Mouse (Mus musculus): ENCODE measurements around the gene Gcnt2. TPM values are rescaled to one million over a fixed set of nuclear protein-coding genes. Genes with fewer than 3 reads are reported as not detected.
"Not testable (repeated sequence)": the region's sequence is repeated elsewhere in the genome, so short reads cannot be mapped to it uniquely, and the experiment has no call there.

Gcnt2 gene
- polyA plus RNA-seq, 1 experiment from 2014 or later: 4.0 TPM

- Histone ChIP-seq H3K4me2 (ENCODE audit: low read length) (peak overlapping the region; percentile 93), H3K27me3 (ENCODE audit: control insufficient read depth, insufficient read depth, low read depth, low read length) (peaks cover 7% of the 10 kb centered on the region; the same call in 1 of the 2 replicates), H3K36me3 (ENCODE audit: control insufficient read depth, insufficient read depth, low read length) (no peaks in the 10 kb centered on the region), H3K9ac (ENCODE audit: low read depth, low read length) (peak overlapping the region; percentile 61), H3K4me3 (ENCODE audit: low read depth, low read length) (peak overlapping the region; percentile 44), H3K4me1 (ENCODE audit: control insufficient read depth, insufficient read depth, low read length) (peaks cover 11% of the 10 kb centered on the region; the same call in 1 of the 2 replicates), H3K27ac (ENCODE audit: low read length) (no peak overlapping the region), H3K9me3 (replicated peaks; ENCODE audit: control insufficient read depth, low read length, poor library complexity, severe bottlenecking) (no peaks in the 10 kb centered on the region)
- ATAC-seq: peak; percentile 84
- under 1% methylated on average over 38 of the region's 38 CpGs for WGBS
Measured at GRCm38 (mm10) chr13:40917161-40918091, 57.9 kb downstream of the Gcnt2 start.

- no peak overlapping the region for H3K27ac ChIP-seq (ENCODE audit: low read length)
- peaks cover 7% of the 10 kb centered on the region; the same call in 1 of the 2 replicates for H3K27me3 ChIP-seq (ENCODE audit: control insufficient read depth, insufficient read depth, low read depth, low read length)
- H3K4me1 ChIP-seq (ENCODE audit: control insufficient read depth, insufficient read depth, low read length): peaks cover 10% of the 10 kb centered on the region; the same call in 1 of the 2 replicates
- no peak overlapping the region for H3K4me3 ChIP-seq (ENCODE audit: low read depth, low read length)
- ATAC-seq: no peak
- 80% methylated on average over 8 of the region's 8 CpGs for WGBS
- no peaks in the 10 kb centered on the region for H3K9me3 ChIP-seq (replicated peaks; ENCODE audit: control insufficient read depth, low read length, poor library complexity, severe bottlenecking)
- no peak overlapping the region for H3K9ac ChIP-seq (ENCODE audit: low read depth, low read length)
- H3K36me3 ChIP-seq (ENCODE audit: control insufficient read depth, insufficient read depth, low read length): no peaks in the 10 kb centered on the region
- H3K4me2 ChIP-seq (ENCODE audit: low read length): no peak overlapping the region
Measured at GRCm38 (mm10) chr13:40921326-40922059, 61.9 kb downstream of the Gcnt2 start.

- no peak for ATAC-seq
- 79% methylated on average over 11 of the region's 11 CpGs for WGBS
- H3K9me3 ChIP-seq (replicated peaks; ENCODE audit: control insufficient read depth, low read length, poor library complexity, severe bottlenecking): no peaks in the 10 kb centered on the region
Measured at GRCm38 (mm10) chr13:40922311-40922877, 62.8 kb downstream of the Gcnt2 start.

GRCm38 (mm10) chr13:40923756-40924315, 64.3 kb downstream of the Gcnt2 start:
- WGBS: 74% methylated on average over 4 of the region's 4 CpGs
- Histone ChIP-seq H3K4me1 (ENCODE audit: control insufficient read depth, insufficient read depth, low read length) (no peaks in the 10 kb centered on the region), H3K4me2 (ENCODE audit: low read length) (no peak overlapping the region), H3K36me3 (ENCODE audit: control insufficient read depth, insufficient read depth, low read length) (no peaks in the 10 kb centered on the region), H3K9ac (ENCODE audit: low read depth, low read length) (no peak overlapping the region), H3K27me3 (ENCODE audit: control insufficient read depth, insufficient read depth, low read depth, low read length) (peaks cover 3% of the 10 kb centered on the region; the same call in 1 of the 2 replicates), H3K4me3 (ENCODE audit: low read depth, low read length) (no peak overlapping the region), H3K27ac (ENCODE audit: low read length) (no peak overlapping the region), H3K9me3 (replicated peaks; ENCODE audit: control insufficient read depth, low read length, poor library complexity, severe bottlenecking) (no peaks in the 10 kb centered on the region)
- no peak for ATAC-seq

More at GRCm38 (mm10) chr13:40922311-40922877, 62.8 kb downstream of the Gcnt2 start:
- no peak overlapping the region for H3K27ac ChIP-seq (ENCODE audit: low read length)
- peaks cover 7% of the 10 kb centered on the region; the same call in 1 of the 2 replicates for H3K27me3 ChIP-seq (ENCODE audit: control insufficient read depth, insufficient read depth, low read depth, low read length)
- no peaks in the 10 kb centered on the region for H3K36me3 ChIP-seq (ENCODE audit: control insufficient read depth, insufficient read depth, low read length)
- H3K4me1 ChIP-seq (ENCODE audit: control insufficient read depth, insufficient read depth, low read length): peaks cover 7% of the 10 kb centered on the region; the same call in 1 of the 2 replicates
- no peak overlapping the region for H3K4me3 ChIP-seq (ENCODE audit: low read depth, low read length)
- no peak overlapping the region for H3K4me2 ChIP-seq (ENCODE audit: low read length)
- H3K9ac ChIP-seq (ENCODE audit: low read depth, low read length): no peak overlapping the region

GRCm38 (mm10) chr13:40928192-40928898, 68.8 kb downstream of the Gcnt2 start:
- Histone ChIP-seq H3K4me3 (ENCODE audit: low read depth, low read length) (no peak overlapping the region), H3K27me3 (ENCODE audit: control insufficient read depth, insufficient read depth, low read depth, low read length) (no peaks in the 10 kb centered on the region), H3K9ac (ENCODE audit: low read depth, low read length) (no peak overlapping the region), H3K36me3 (ENCODE audit: control insufficient read depth, insufficient read depth, low read length) (no peaks in the 10 kb centered on the region), H3K4me2 (ENCODE audit: low read length) (no peak overlapping the region), H3K4me1 (ENCODE audit: control insufficient read depth, insufficient read depth, low read length) (no peaks in the 10 kb centered on the region), H3K9me3 (replicated peaks; ENCODE audit: control insufficient read depth, low read length, poor library complexity, severe bottlenecking) (no peaks in the 10 kb centered on the region), H3K27ac (ENCODE audit: low read length) (no peak overlapping the region)
- ATAC-seq: no peak
- WGBS: 84% methylated on average over 9 of the region's 9 CpGs

GRCm38 (mm10) chr13:40931871-40932270, 72.3 kb downstream of the Gcnt2 start:
- not testable (repeated sequence) for H3K4me3 ChIP-seq (ENCODE audit: low read depth, low read length); H3K4me1 ChIP-seq (ENCODE audit: control insufficient read depth, insufficient read depth, low read length); H3K27ac ChIP-seq (ENCODE audit: low read length); H3K9me3 ChIP-seq (replicated peaks; ENCODE audit: control insufficient read depth, low read length, poor library complexity, severe bottlenecking); H3K4me2 ChIP-seq (ENCODE audit: low read length); ATAC-seq; H3K36me3 ChIP-seq (ENCODE audit: control insufficient read depth, insufficient read depth, low read length); H3K9ac ChIP-seq (ENCODE audit: low read depth, low read length); H3K27me3 ChIP-seq (ENCODE audit: control insufficient read depth, insufficient read depth, low read depth, low read length)
- no CpG with 5 or more reads among the region's 2 CpGs for WGBS

- H3K27ac ChIP-seq (ENCODE audit: low read length): no peak overlapping the region
- no peak overlapping the region for H3K9ac ChIP-seq (ENCODE audit: low read depth, low read length)
- no peak overlapping the region for H3K4me2 ChIP-seq (ENCODE audit: low read length)
- H3K27me3 ChIP-seq (ENCODE audit: control insufficient read depth, insufficient read depth, low read depth, low read length): no peaks in the 10 kb centered on the region
- no peaks in the 10 kb centered on the region for H3K9me3 ChIP-seq (replicated peaks; ENCODE audit: control insufficient read depth, low read length, poor library complexity, severe bottlenecking)
- no peak overlapping the region for H3K4me3 ChIP-seq (ENCODE audit: low read depth, low read length)
- 86% methylated on average over 5 of the region's 5 CpGs for WGBS
- no peaks in the 10 kb centered on the region for H3K4me1 ChIP-seq (ENCODE audit: control insufficient read depth, insufficient read depth, low read length)
- H3K36me3 ChIP-seq (ENCODE audit: control insufficient read depth, insufficient read depth, low read length): no peaks in the 10 kb centered on the region
- no peak for ATAC-seq
Measured at GRCm38 (mm10) chr13:40932573-40932972, 73.0 kb downstream of the Gcnt2 start.

- Histone ChIP-seq H3K27me3 (ENCODE audit: control insufficient read depth, insufficient read depth, low read depth, low read length) (no peaks in the 10 kb centered on the region), H3K4me2 (ENCODE audit: low read length) (no peak overlapping the region), H3K9me3 (replicated peaks; ENCODE audit: control insufficient read depth, low read length, poor library complexity, severe bottlenecking) (no peaks in the 10 kb centered on the region), H3K9ac (ENCODE audit: low read depth, low read length) (no peak overlapping the region), H3K27ac (ENCODE audit: low read length) (no peak overlapping the region), H3K4me3 (ENCODE audit: low read depth, low read length) (no peak overlapping the region), H3K4me1 (ENCODE audit: control insufficient read depth, insufficient read depth, low read length) (no peaks in the 10 kb centered on the region), H3K36me3 (ENCODE audit: control insufficient read depth, insufficient read depth, low read length) (no peaks in the 10 kb centered on the region)
- 84% methylated on average over 3 of the region's 3 CpGs for WGBS
- no peak for ATAC-seq
Measured at GRCm38 (mm10) chr13:40934341-40934740, 74.8 kb downstream of the Gcnt2 start.

All from midbrain, embryonic 16.5 days (tissue).